ENCODE assay signal across 12 mouse cellular contexts in the genomic region with DNA sequence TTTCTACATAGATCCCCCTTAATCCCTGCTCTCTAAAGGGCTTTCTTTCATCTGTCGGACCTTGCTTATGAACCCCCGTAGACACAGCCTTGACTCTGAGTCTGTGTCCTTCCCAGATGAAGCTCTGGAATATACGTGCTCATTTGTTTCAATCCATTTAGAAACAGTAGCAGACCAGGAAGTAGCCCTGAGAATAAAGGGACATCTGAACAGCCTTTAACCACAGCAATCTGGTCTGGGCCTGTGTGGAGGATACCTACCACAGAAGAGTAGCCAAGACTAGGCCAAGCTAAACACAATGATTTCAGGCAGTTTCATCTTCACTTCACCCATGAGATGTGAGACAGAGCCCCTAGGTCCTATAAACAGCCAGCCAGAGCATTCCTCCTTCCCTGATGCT.
A peak's percentile ranks its signal among the peaks of the same experiment; 100 is the strongest.
DNase-seq lines count a peak whose midpoint lies in the region; ATAC-seq and TF ChIP-seq lines count a peak whose summit lies in the region.
"Had no signal": no experiment of that assay in that cellular context is flagged by ENCODE, and none has a peak within 500 bp of the region (broad histone marks: within the 10 kb centered on the region; RNA-seq: fewer than 3 reads in every experiment).

No protein-coding gene starts in this region.

- H3K79me2 ChIP-seq in macrophage (ENCODE audit: inconsistent target) = no peaks in the 10 kb centered on the region

- H3K9ac ChIP-seq in hindbrain, postnatal 0 days (replicated peaks; ENCODE audit: low read length) = no peak overlapping the region
- H3K9ac ChIP-seq in hindbrain, embryonic 13.5 days = no peak overlapping the region
- H3K9ac ChIP-seq in midbrain, embryonic 14.5 days (replicated peaks; ENCODE audit: low read length) = no peak overlapping the region
- H3K9ac ChIP-seq in midbrain, embryonic 11.5 days (ENCODE audit: low read length) = no peak overlapping the region
- H3K9ac ChIP-seq in forebrain, embryonic 11.5 days (ENCODE audit: low read length) = no peak overlapping the region
- H3K9ac ChIP-seq: lung, embryonic 14.5 days; midbrain, embryonic 13.5 days; neural tube, embryonic 12.5 days had no signal

- no peak overlapping the region for H3K4me3 ChIP-seq in hindbrain, postnatal 0 days (ENCODE audit: low read length)
- no peak overlapping the region for H3K4me3 ChIP-seq in hindbrain, embryonic 13.5 days
- H3K4me3 ChIP-seq in midbrain, embryonic 14.5 days (replicated peaks; ENCODE audit: low read depth, low read length) = no peak overlapping the region
- H3K4me3 ChIP-seq in midbrain, embryonic 11.5 days (ENCODE audit: low read depth, low read length) = no peak overlapping the region
- H3K4me3 ChIP-seq in forebrain, embryonic 11.5 days (ENCODE audit: low read depth, low read length) = no peak overlapping the region
- H3K4me3 ChIP-seq in macrophage (ENCODE audit: inconsistent target) = no peak overlapping the region
- H3K4me3 ChIP-seq: midbrain, embryonic 13.5 days; neural tube, embryonic 12.5 days had no signal

- no peak overlapping the region for H3K4me2 ChIP-seq in hindbrain, postnatal 0 days (ENCODE audit: low read depth, low read length)
- no peak overlapping the region for H3K4me2 ChIP-seq in hindbrain, embryonic 13.5 days
- no peak overlapping the region for H3K4me2 ChIP-seq in midbrain, embryonic 14.5 days (ENCODE audit: low read length)
- H3K4me2 ChIP-seq in midbrain, embryonic 11.5 days = no peak overlapping the region
- H3K4me2 ChIP-seq in forebrain, embryonic 11.5 days (ENCODE audit: low read depth, low read length, severe bottlenecking) = no peak overlapping the region
- H3K4me2 ChIP-seq: lung, embryonic 14.5 days; midbrain, embryonic 13.5 days; neural tube, embryonic 12.5 days had no signal

- H3K36me3 ChIP-seq in hindbrain, postnatal 0 days (ENCODE audit: insufficient read depth, low read length) = no peaks in the 10 kb centered on the region
- no peaks in the 10 kb centered on the region for H3K36me3 ChIP-seq in hindbrain, embryonic 13.5 days
- no peaks in the 10 kb centered on the region for H3K36me3 ChIP-seq in midbrain, embryonic 14.5 days (ENCODE audit: control insufficient read depth, insufficient read depth, low read length)
- no peaks in the 10 kb centered on the region for H3K36me3 ChIP-seq in midbrain, embryonic 11.5 days (ENCODE audit: control insufficient read depth, insufficient read depth, low read length)
- H3K36me3 ChIP-seq in forebrain, embryonic 11.5 days (ENCODE audit: control insufficient read depth, insufficient read depth, low read length) = no peaks in the 10 kb centered on the region
- H3K36me3 ChIP-seq in macrophage (ENCODE audit: inconsistent target) = no peaks in the 10 kb centered on the region
- H3K36me3 ChIP-seq: midbrain, embryonic 13.5 days; neural tube, embryonic 12.5 days had no signal

- no peak for ATAC-seq in hindbrain, postnatal 0 days
- ATAC-seq in hindbrain, embryonic 13.5 days (ENCODE audit: low FRiP score) = no peak
- no peak for ATAC-seq in midbrain, embryonic 14.5 days (ENCODE audit: low FRiP score, low TSS enrichment)
- no peak for ATAC-seq in midbrain, embryonic 11.5 days (ENCODE audit: low FRiP score)
- ATAC-seq in forebrain, embryonic 11.5 days (replicated peaks; ENCODE audit: low FRiP score) = no peak
- ATAC-seq: midbrain, embryonic 13.5 days had no signal

- no peaks in the 10 kb centered on the region for H3K9me3 ChIP-seq in hindbrain, postnatal 0 days (ENCODE audit: low read length)
- H3K9me3 ChIP-seq in hindbrain, embryonic 13.5 days = no peaks in the 10 kb centered on the region
- no peaks in the 10 kb centered on the region for H3K9me3 ChIP-seq in midbrain, embryonic 14.5 days (ENCODE audit: control insufficient read depth, low read length)
- H3K9me3 ChIP-seq in midbrain, embryonic 11.5 days (ENCODE audit: control insufficient read depth, low read length) = no peaks in the 10 kb centered on the region
- H3K9me3 ChIP-seq in forebrain, embryonic 11.5 days (ENCODE audit: control insufficient read depth, low read length) = no peaks in the 10 kb centered on the region
- H3K9me3 ChIP-seq: midbrain, embryonic 13.5 days; neural tube, embryonic 12.5 days had no signal

- no peak for DNase-seq in hindbrain, postnatal 0 days (ENCODE audit: low spot score)
- DNase-seq in midbrain, embryonic 14.5 days = no peak
- no peak for DNase-seq in midbrain, embryonic 11.5 days (ENCODE audit: low spot score, missing footprints)
- peak; percentile 26 for DNase-seq in forebrain, embryonic 11.5 days (ENCODE audit: low spot score)
- no peak for DNase-seq in thymus, adult 18-20 months
- DNase-seq: cerebellum, adult 8-10 months; heart, postnatal 14 days; lung, embryonic 14.5 days had no signal

- TF ChIP-seq CTCF in hindbrain, postnatal 0 days (IDR thresholded peaks at IDR 0.05; ENCODE audit: low read depth) = no peak

- H3K27ac ChIP-seq in hindbrain, postnatal 0 days = peak overlapping the region; percentile 27; the same call in 1 of the 2 replicates
- no peak overlapping the region for H3K27ac ChIP-seq in hindbrain, embryonic 13.5 days
- 0 out of 2 replicates have a peak overlapping the region, but pooled peaks have one; percentile 20 for H3K27ac ChIP-seq in midbrain, embryonic 14.5 days (replicated peaks; ENCODE audit: low read depth, low read length)
- no peak overlapping the region for H3K27ac ChIP-seq in midbrain, embryonic 11.5 days (ENCODE audit: low read depth, low read length)
- H3K27ac ChIP-seq in forebrain, embryonic 11.5 days (ENCODE audit: low read depth, low read length) = 0 out of 2 replicates have a peak overlapping the region, but pooled peaks have one; percentile 25
- peak overlapping the region; percentile 93 for H3K27ac ChIP-seq in macrophage
- H3K27ac ChIP-seq: neural tube, embryonic 12.5 days had no signal

- H3K27me3 ChIP-seq in hindbrain, postnatal 0 days (ENCODE audit: insufficient read depth, low read length) = no peaks in the 10 kb centered on the region
- no peaks in the 10 kb centered on the region for H3K27me3 ChIP-seq in hindbrain, embryonic 13.5 days
- no peaks in the 10 kb centered on the region for H3K27me3 ChIP-seq in midbrain, embryonic 14.5 days (ENCODE audit: control insufficient read depth, insufficient read depth, low read length)
- no peaks in the 10 kb centered on the region for H3K27me3 ChIP-seq in midbrain, embryonic 11.5 days (ENCODE audit: control insufficient read depth, insufficient read depth, low read length)
- no peaks in the 10 kb centered on the region for H3K27me3 ChIP-seq in forebrain, embryonic 11.5 days (ENCODE audit: control insufficient read depth, insufficient read depth, low read length)
- H3K27me3 ChIP-seq: midbrain, embryonic 13.5 days; neural tube, embryonic 12.5 days had no signal

- 72% methylated on average over 3 of the region's 3 CpGs for WGBS in hindbrain, postnatal 0 days
- 79% methylated on average over 3 of the region's 3 CpGs for WGBS in hindbrain, embryonic 13.5 days
- WGBS in midbrain, embryonic 14.5 days = 70% methylated on average over 3 of the region's 3 CpGs
- WGBS in midbrain, embryonic 11.5 days = 73% methylated on average over 3 of the region's 3 CpGs
- WGBS in forebrain, embryonic 11.5 days = 72% methylated on average over 3 of the region's 3 CpGs
- WGBS in macrophage (ENCODE audit: missing documents) = 71% methylated on average over 3 of the region's 3 CpGs

- H3K4me1 ChIP-seq in hindbrain, postnatal 0 days (ENCODE audit: insufficient read depth, low read length) = peaks cover 40% of the 10 kb centered on the region
- H3K4me1 ChIP-seq in hindbrain, embryonic 13.5 days (replicated peaks) = peaks cover 65% of the 10 kb centered on the region
- H3K4me1 ChIP-seq in midbrain, embryonic 14.5 days (ENCODE audit: control insufficient read depth, insufficient read depth, low read length) = peaks cover 38% of the 10 kb centered on the region
- H3K4me1 ChIP-seq in midbrain, embryonic 11.5 days (ENCODE audit: control insufficient read depth, insufficient read depth, low read length) = peaks cover 19% of the 10 kb centered on the region
- H3K4me1 ChIP-seq in forebrain, embryonic 11.5 days (replicated peaks; ENCODE audit: control insufficient read depth, insufficient read depth, low read length) = peaks cover 15% of the 10 kb centered on the region

Comparison
In these comparisons a context has a peak if more than half of its experiments do, and no peak if none do; other contexts are left out.
1. H3K27ac ChIP-seq: peak in hindbrain, postnatal 0 days (single experiment), midbrain, embryonic 14.5 days (single experiment), forebrain, embryonic 11.5 days (single experiment) and macrophage (single experiment); none in hindbrain, embryonic 13.5 days (single experiment) and midbrain, embryonic 11.5 days (single experiment).